Mouse (Mus musculus): ENCODE measurements around the gene Dppa5a.

The Dppa5a gene

DNA sequence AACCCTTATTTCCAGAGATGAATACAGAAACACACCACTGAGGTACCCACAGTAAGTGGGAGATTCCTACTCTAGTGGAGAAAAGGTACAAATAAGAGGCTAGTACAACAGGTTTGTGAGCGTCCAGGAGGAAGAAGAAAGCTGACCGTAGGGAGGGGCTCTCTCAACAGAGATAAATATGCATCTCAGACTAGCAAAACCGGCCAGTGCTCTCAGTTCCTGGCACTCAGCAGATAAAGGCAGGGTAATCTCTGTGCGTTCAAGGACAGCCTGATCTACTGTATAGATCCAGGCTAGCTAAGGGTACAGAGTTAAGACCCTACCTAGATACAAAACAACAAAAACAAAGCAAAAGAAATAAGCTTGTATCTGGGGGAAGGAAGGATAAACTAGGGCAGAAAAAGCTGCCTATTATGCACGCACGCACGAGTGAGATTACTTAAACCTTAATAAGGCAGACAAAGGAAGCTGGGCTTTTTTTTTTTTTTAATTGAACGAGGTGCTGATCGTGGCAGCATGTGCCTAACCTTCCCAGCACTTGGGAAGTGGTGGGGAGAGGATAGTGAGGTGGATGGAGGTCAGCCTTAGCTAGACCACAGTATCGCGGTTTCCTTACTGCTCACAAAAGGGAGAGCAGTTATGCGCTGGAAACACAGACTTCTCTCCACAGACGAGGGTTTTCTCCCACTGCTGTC is 2.0 kb downstream of the Dppa5a start:
- in situ Hi-C loops (cut with MboI; ENCODE audit: unreplicated experiment in 2 of 2): no loop called here

DNA sequence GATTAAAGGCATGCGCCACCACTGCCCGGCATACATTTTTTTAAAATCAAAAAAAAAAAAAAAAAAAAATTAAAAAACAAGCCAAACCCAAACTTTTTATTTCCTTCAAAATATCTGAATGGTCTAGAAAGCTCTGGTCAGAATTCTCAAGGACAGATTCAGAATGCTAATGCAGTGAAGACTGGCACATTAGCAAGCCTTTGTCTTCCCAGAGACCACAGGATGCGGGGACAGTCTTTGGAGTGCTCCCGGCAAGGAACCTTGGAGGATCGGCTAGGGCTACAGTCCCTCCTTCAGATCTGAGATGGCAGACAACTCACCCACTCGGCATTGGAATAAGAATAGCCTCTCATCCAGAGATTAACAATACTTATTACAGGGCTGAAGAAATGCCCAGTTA is 3.3 kb downstream of the Dppa5a start:
- in situ Hi-C loops (cut with MboI; ENCODE audit: unreplicated experiment in 2 of 2): loop anchor here in 1 of 2 experiments (5.0 kb wide), 1 partner anchor 63 kb away; no protein-coding TSS in a partner anchor

DNA sequence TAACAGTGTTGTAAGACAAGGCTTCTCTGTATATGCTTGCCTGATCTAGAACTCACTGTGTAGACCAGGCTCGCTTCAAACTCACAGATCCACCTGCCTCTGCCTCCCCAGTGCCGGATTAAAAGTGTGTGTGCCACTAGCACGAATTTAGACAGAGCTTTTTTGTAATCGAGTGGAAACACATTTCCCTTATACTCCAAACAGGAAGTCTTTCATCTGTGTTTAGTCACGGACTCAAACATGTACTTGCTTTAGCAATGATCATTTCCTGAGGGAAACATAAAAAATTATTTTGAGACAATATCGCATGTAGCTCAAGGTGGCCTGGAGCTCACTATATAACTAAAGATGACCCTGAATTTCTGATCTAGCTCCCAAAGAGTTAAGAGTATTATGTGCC is 4.6 kb downstream of the Dppa5a start:
- in situ Hi-C loops (cut with MboI; ENCODE audit: unreplicated experiment in 2 of 2): loop anchor here in 1 of 2 experiments (5.0 kb wide), 1 partner anchor 64 kb away; no protein-coding TSS in a partner anchor

DNA sequence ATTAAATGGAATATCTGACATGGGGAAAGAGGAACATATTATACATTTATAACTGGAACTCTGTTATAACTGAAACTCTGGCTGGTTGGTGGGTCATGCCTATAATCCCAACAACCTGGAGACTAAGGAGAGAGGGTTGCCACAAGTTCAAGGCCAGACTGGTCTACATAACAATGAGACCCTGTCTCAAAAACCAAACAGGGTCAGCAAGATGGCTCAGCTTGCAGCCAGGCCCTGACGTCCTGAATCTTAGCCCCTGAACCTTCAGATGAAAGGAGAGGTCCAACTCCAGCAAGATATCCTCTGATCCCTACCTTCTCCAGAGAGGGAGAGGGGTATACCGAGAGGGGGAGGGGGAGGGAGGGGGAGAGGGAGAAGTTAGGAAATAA is 7.5 kb downstream of the Dppa5a start:
- in situ Hi-C loops (cut with MboI; ENCODE audit: unreplicated experiment in 2 of 2): loop anchor here in 1 of 2 experiments (5.0 kb wide), 1 partner anchor 67 kb away; no protein-coding TSS in a partner anchor

DNA sequence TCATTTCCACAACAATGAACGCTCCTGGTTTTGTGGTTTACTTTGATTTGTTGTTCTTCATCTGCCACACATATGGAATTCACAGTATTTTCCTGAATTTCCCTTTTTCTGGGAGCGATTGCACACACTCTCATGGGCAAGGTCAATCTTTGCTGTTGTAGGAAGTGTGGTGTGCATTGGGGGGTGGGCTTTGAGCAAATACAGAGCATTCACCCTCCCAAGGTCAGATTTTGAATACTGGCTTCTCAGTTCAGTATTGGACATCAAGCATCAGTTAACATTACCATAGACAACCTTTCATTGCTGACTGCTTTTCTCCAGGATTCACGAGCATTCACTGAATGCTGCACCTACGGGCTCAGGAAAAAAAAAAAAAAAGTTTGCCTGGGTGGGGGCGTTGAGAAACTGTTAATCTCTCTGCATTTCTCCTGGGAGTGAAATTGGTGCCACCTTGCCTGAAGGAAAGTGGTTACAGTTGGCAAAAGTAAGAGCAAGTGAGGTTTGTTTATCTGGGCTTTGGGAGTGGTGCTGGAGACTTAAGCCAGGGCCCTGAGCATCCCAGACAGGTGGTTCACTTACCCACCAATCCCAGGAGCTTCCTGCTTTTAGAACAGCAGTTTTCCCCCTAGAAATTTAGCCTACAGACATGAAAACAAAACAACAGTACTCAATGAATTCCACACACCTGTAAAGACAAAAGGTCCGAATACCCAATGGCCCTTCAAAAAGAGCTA is 8.1 kb downstream of the Dppa5a start:
- in situ Hi-C loops (cut with MboI; ENCODE audit: unreplicated experiment in 2 of 2): loop anchor here (5.0 to 10.0 kb wide), 5 partner anchors 67 to 1365 kb away; partner anchors contain the start of gene Col12a1 (in 1 of the 2)

DNA sequence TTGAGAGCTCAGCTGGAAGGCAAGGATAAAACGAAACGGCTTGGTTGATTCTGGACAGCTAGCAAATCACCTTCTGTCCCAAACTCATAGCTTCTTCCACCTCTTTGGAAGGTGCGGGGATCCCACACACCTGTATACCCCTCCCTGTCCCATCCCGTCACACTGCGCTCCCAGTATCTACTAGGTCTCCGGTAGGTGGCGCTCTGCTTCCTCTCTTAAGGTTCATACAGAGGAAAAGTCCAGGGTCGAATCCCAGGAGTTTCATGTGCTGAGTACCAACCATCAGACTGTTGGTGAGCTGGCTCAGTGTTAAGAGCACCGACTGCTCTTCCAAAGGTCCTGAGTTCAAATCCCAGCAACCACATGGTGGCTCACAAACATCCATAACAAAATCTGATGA is 9.9 kb downstream of the Dppa5a start:
- in situ Hi-C loops (cut with MboI; ENCODE audit: unreplicated experiment in 2 of 2): loop anchor here (5.0 to 10.0 kb wide), 4 partner anchors 189 to 1367 kb away; partner anchors contain the start of gene Col12a1 (in 1 of the 2)

DNA sequence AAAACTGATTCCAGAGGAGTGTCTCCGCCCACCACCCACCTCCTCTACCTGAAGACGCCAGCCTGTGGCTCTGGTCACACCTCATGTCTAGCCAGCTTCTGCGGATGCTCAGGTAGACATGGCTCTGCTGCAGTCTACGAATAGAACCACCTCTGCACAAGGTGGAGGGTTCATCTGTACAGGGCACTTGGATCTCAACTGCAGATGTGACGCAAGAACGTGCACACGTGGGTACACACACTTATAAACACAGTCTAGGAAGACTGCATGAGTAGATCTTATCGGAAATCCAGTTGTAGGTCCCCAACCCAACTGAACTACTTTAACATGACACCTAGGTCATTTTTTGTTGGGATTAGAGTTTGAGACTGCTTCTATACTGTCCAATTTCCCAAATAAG is 12.4 kb downstream of the Dppa5a start, which contains the start of gene Gsta2:
Gsta2 (minus strand) TSS at position 178 of the 400 bp plus-strand sequence.
- in situ Hi-C loops (cut with MboI; ENCODE audit: unreplicated experiment in 2 of 2): loop anchor here (5.0 to 10.0 kb wide), 4 partner anchors 192 to 1369 kb away; partner anchors contain the start of gene Col12a1 (in 1 of the 2)

DNA sequence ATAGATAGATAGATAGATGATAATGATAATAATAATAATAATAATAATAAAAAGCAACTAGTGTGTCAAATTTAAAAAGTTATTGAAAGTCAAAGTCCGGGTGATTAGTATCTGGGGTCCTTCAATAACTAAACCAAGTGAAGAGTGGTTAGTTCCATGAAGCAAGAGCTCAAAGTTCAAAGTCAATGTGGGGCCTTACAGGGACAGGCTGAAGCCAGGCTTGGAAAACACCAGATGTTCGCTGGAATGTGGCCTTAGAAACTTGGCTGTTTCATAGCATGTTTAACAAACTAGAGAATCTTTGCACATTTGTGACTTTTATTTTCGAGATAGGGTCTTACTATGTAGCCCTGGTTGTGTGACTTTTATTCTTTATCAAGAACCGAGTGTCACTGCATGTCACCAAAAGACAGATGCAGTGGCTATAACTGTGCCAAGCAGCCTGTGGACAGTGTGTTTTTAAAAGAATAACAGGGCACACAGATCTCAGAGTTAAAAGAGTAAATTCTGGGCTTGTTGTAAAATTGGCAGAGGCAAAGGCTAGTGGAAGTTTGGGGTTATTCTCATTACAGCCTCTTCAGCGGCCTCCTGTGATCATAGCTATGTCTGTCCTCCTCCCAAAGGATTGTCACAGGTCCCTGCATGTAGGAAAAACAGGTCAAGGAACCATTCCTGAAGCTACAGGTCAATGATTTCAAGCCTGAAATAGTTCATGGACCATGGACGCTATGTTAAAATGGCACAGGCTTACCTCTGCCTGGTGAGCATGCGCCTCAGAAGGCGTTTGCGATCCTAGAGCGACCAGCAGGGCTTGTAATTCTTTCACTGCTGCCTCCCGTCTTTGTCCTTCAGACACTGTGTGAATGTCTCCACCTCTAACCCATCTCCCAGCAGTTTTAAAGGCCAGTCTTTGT is 13.1 kb downstream of the Dppa5a start:
- in situ Hi-C loops (cut with MboI; ENCODE audit: unreplicated experiment in 2 of 2): loop anchor here (5.0 to 10.0 kb wide), 4 partner anchors 192 to 1370 kb away; partner anchors contain the start of gene Col12a1 (in 1 of the 2)

DNA sequence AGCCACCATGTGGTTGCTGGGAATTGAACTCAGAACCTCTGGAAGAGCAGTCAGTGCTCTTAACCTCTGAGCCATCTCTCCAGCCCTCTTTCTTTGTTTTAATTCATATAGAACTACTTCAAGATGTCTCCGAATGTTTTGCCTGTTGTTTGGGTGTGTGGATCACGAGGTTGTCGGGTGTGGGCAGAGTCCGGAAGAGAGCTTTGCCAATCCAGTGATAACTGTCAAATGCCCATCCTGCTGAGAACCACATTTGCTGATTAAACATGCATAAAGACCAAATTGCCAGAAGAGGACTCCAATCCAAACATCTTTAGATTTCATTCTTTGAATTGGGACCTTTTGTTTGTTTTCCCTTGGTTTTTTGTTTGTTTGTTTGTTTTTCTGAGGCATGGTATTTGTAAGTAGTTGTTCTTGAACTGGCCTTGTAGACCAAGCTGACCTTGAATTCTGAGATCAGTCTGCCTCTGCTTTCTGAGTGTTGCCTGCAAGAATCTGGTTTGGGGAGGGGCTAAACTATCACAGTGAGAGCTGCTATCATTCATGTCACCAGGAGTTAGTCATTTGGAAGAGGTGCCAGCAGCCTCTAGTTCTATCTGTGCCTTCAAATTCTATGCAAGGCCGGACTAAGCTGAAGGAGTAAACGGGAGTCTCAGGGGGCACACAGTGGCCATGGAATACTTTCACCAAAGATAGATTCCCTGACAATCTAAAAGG is 16.3 kb downstream of the Dppa5a start:
- in situ Hi-C loops (cut with MboI; ENCODE audit: unreplicated experiment in 2 of 2): loop anchor here (10.0 kb wide), 2 partner anchors 1363 to 1373 kb away; partner anchors contain the start of gene Col12a1 (in 1 of the 2)

DNA sequence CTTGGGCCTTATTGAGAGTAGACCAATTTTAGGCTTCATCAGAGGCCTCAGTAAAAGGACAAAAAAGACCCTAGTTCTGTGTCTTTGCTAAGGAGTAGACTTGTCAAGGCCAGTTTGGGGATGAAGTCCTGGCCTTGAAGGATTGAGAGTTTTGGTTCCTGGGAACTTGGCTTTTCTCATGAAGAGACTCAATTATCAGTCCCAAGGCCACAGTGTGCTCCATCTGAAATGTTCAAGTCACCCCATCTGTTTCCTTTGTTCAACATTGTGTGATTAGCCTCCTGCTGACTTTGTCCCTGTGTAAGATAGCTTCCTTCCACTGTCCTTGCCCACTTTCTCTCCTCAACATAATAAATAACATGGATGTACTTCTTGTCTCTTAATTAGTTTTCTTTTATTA is 18.0 kb downstream of the Dppa5a start:
- in situ Hi-C loops (cut with MboI; ENCODE audit: unreplicated experiment in 2 of 2): loop anchor here (10.0 kb wide), 2 partner anchors 1365 to 1375 kb away; partner anchors contain the start of gene Col12a1 (in 1 of the 2)

DNA sequence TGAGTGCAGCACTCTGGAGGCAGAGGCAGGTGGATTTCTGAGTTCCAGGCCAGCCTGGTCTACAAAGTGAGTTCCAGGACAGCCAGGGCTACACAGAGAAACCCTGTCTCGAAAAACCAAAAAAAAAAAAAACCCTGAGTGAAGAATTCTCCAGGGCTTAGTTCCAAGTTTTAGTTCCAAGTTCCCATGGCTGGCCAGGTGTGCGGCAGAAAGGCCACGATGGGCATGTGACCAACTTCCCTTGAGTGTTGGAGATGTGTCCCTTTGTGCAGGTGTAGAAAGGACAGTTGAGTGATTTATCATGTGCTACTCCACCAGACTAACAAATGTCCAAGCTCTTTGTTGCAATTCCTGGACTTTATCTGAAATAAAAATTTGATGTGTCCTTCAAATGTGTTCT is 18.8 kb downstream of the Dppa5a start:
- in situ Hi-C loops (cut with MboI; ENCODE audit: unreplicated experiment in 2 of 2): loop anchor here in 1 of 2 experiments (25.0 kb wide), 1 partner anchor 1663 kb away; the partner anchor contains the start of gene Filip1

DNA sequence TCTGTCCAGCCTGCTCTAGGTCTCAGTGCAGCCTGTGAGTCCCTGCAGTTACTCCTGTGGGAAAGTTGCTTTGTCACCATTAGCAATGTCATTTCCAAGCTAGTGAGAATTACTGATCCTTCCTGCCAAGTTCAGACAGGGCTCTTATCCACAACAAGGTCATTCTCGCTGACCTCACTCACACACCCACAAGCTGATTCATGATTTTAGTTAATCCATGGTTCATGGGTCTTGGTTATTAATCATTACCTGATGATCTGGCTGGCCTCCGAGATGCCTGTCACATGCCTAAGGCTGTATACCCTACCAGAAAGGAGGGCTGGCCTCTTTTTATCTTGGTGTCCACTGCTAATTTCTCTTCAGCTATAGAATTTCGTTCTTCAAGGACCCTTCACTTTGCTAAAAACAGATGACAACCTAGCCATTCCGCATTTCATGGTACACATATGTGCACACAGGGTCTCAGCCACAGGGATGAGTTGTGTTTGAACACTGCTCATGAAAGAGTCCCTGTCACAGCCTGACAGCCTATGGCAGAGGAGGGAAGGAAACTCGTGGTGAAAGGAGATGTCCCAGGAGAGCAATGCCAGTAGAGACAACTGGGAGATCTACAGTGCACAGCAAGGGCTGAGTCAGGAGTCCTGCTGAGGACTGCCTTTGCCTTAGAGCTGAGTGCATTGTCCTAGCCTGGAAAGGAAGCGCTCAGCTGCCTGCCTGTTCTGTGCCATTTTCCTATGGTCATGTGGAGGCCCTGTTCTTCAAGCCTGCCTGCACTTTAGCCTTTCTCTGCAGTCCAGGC is 19.6 kb downstream of the Dppa5a start:
- in situ Hi-C loops (cut with MboI; ENCODE audit: unreplicated experiment in 2 of 2): loop anchor here in 1 of 2 experiments (25.0 kb wide), 1 partner anchor 1664 kb away; the partner anchor contains the start of gene Filip1

DNA sequence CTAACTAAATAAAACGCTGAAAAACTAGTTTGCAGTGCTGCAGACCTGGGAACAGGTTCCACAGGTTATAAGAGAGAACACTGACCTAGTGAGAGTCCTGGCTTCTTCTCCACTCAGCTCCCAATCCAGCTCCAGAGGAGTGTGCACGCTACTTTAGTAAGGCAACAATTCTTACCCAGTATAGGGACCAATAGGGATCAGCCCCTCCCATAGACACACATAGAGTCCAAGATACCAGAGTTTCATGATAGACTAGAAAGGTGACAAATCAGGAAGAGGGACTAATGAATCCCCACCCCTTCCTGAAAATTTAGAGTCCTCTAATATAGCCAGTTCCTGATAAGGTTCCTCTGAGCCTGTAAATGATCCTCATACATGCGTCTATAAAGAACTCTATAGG is 21.0 kb downstream of the Dppa5a start:
- in situ Hi-C loops (cut with MboI; ENCODE audit: unreplicated experiment in 2 of 2): loop anchor here in 1 of 2 experiments (25.0 kb wide), 1 partner anchor 1665 kb away; the partner anchor contains the start of gene Filip1

DNA sequence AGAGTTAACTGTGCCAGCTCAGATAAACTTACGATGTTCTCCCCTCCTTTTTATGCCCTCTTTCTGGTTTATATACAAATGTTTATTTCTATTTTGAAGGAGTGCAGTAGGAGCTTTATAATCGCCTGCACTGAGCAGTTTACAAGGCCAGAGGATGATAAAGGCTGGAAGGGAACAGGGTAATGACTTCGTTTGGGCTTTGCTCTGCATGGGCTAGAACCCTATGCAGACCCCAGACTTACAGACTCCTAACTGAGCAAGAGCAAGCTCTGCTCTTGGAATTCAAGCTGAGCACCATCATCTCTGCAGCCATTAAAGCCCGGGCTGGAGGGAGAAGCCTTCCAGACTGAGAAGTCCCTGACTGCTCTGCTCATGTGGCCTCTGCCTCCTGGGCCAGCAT is 22.7 kb downstream of the Dppa5a start:
- in situ Hi-C loops (cut with MboI; ENCODE audit: unreplicated experiment in 2 of 2): loop anchor here in 1 of 2 experiments (25.0 kb wide), 1 partner anchor 1667 kb away; the partner anchor contains the start of gene Filip1

DNA sequence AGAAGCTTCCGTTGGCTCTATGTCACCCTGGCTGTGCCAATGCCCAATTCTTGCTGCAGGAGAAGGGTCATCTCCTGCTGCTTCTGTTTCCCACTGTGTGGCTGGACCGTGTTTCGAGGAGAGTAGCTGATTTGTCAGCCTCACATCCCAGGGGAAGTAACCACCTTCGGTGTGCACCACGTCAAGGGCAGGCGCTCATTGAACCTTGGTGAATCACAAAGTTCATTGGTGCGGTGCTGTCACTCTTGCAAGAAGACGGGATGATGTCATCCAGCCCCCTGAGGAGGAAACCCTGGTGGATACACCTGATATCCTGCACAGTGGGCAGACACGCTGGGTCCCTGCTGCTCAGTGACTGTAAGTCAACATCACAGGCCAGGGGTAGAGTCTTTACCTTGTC is 24.9 kb downstream of the Dppa5a start:
- in situ Hi-C loops (cut with MboI; ENCODE audit: unreplicated experiment in 2 of 2): loop anchor here in 1 of 2 experiments (25.0 kb wide), 1 partner anchor 1669 kb away; the partner anchor contains the start of gene Filip1

DNA sequence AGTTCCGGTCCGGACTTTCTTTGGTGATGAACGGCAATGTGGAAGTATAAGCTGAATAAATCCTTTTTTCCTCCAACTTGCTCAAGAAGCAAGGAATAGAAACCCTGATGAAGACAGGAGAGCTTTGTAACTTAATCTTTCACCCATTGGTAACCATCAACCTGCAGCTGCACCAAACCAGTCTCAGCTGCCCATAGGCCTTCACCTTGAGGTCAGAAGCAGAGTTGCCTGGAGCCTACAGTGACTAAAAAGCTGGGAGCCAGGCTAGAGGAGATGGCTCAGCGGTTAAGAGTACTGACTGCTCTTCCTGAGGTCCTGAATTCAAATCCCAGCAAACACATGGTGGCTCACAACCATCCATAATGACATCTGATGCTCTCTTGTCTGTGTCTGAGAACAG is 25.5 kb downstream of the Dppa5a start:
- in situ Hi-C loops (cut with MboI; ENCODE audit: unreplicated experiment in 2 of 2): loop anchor here in 1 of 2 experiments (25.0 kb wide), 1 partner anchor 1670 kb away; the partner anchor contains the start of gene Filip1

DNA sequence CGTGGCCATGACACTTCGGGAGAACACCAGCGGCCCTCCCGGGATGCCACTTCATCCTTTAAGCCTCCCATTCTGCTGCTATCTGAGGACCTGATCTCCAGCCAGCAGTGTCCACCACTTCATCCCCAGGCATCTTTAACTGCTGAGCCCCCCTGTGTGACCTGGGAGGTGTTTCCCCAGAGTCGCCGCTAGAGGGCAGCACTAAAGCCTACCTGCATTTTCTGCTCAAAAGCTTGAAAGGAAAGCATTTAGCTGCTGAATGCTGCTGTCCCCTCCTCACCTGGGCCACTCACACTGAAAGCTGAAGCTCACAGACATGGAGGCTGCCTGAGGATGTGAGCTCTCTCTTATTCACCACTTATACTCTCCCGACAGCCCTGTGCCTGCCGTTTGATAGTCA is 27.7 kb downstream of the Dppa5a start:
- in situ Hi-C loops (cut with MboI; ENCODE audit: unreplicated experiment in 2 of 2): loop anchor here in 1 of 2 experiments (25.0 kb wide), 1 partner anchor 1672 kb away; the partner anchor contains the start of gene Filip1

DNA sequence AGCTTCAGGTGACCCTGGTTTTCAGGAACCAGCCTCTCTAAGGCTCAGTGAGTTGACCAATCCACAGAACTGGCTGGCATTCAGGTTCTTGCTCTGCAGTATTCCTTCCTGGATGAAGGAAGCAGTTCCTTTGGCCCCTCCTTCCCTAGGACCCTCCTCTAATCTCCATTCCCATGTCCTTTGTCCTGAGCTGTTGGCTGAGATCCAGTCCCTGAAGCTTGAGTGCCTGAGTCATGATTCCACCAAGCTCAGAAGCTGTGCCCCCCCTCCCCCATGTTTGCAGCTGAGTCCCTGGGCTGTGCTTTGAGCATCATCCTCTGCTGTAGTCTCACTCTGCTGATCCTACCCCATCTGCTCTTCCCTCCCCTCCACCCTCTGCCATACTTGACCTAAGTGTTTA is 30.9 kb downstream of the Dppa5a start:
- in situ Hi-C loops (cut with MboI; ENCODE audit: unreplicated experiment in 2 of 2): loop anchor here in 1 of 2 experiments (25.0 kb wide), 1 partner anchor 1675 kb away; the partner anchor contains the start of gene Filip1
